Mouse (Mus musculus) cerebellum, postnatal 25 days (tissue): Measurements from ENCODE around the gene Olfr1126.
"Not testable (repeated sequence)": the region's sequence is repeated elsewhere in the genome, so short reads cannot be mapped to it uniquely, and the experiment has no call there.

Experiments
- DNase-seq, 2 experiments: peaks; one replicate each; pipeline ENCODE4 v3.0.0; 2021; ENCODE audit warnings: mixed read lengths in 2 of 2

The Olfr1126 gene

DNA sequence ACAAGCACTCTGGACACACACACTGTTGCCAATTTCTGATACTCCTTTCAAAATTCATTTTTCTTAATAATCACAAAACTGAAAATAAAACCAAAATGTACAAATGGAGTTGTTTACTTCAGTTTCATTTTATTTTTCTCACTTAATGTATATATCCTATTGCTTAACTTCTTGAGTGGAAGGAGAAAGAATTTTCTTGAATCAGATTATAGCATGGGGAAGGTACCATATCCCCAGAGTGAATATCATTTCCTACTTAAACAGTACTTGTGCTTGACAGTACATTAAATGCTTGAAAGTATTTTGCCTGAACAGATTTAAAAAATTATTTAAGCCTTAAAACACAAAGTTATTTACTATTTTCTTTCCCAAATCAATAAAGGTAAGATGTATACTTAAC, at the start of gene Olfr1126:
TSS of gene Olfr1126 (plus strand) at position 301 of the 400 bp plus-strand sequence.
- DNase-seq: no peak

DNA sequence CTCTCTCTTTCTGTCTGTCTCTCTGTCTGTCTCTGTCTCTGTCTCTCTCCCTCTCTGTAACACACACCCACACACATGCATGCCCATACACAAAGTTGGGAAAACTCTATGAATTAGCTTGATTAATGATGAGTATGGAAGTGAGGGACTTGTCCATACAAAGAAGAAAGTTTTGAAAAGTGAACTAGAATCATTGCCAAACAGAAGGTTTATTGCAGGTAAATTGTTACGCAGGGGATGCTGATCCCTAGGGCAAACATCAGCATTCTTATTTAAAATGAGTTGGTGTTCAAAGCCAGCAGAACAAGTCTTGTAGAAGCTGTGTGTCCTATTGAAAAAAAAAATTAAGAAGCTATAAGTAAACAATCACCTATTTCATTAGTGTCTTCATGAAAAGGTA, 37.4 kb upstream of the Olfr1126 start, which contains the start of gene Olfr1123:
TSS of gene Olfr1123 (plus strand) at position 301 of the 400 bp plus-strand sequence.
- DNase-seq: no peak

DNA sequence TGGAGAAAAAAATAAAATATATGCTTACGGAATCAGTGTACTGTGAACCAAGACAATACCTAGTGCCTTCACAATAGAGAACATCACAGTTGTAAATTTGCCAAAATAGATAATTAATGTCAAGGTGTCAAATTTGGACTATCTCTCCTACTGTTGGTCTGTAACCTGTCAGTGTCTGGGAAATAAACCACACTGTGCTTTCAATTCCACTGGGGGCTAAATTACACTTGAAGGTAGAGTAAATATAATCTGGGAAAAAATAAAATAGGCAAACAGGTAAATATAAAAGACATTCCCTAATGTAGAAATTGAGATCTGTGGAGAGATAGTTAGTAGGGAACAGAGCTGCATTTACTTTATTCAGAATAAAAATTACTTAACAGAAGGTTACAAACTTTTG, 23.8 kb upstream of the Olfr1126 start, which contains the start of gene Olfr1124:
TSS of gene Olfr1124 (plus strand) at position 301 of the 400 bp plus-strand sequence.
- DNase-seq: no peak

- no peak for DNase-seq
Observed at GRCm38 (mm10) chr2:87437731-87438130, 16.0 kb upstream of the Olfr1126 start.

DNA sequence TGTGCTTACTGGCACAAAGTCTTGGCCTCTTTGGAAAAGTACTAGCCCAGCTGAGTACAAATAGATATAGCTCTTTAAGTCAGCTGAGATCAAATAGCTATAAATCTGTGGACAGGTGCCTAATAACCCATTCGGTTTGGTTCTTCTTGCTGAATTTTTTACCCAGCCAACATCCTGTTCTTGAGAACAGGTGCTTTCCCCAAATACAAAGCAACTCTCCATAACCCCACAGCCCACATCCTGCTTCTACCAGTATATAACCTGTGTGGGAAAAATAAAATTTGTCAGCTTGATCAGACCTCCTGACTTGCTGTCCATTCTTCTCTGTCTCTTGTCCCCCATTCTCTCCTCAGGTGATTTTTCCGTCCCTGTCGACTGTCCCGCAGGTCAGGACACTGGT, 8.0 kb downstream of the Olfr1126 start:
- no peak for DNase-seq

GRCm38 (mm10) chr2:87480207-87480606, 26.4 kb downstream of the Olfr1126 start:
- no peak for DNase-seq

- no peak for DNase-seq
Observed at GRCm38 (mm10) chr2:87481158-87481557, 27.4 kb downstream of the Olfr1126 start.

GRCm38 (mm10) chr2:87482276-87482675, 28.5 kb downstream of the Olfr1126 start:
- DNase-seq: no peak

- not testable (repeated sequence) for DNase-seq
Observed at GRCm38 (mm10) chr2:87496993-87497392, 43.2 kb downstream of the Olfr1126 start, which contains the start of gene Pramel7. Gene Pramel7 (minus strand): TSS chr2:87497093.

DNA sequence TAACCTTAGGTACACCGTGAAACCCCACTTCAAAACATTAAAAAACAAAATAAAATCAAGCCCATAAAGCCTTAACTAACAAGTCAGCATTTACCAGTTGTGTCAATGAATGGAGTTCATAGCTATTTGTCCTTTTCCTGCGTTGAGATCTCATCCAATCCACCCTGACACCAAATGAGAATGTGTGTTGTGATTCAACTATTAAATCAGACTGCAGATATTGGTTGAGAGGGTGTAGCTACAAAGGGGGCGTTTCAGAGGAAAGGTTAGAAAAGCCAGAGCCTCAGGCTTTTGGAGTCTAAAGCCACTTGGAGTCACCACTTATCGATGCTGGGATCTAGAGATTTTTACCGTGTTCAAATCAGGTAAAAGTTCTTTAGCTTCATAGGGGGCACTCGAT, 52.5 kb downstream of the Olfr1126 start, which contains the start of gene Pramel6:
TSS of gene Pramel6 (plus strand) at position 301 of the 400 bp plus-strand sequence.
- no peak for DNase-seq
